Mouse (Mus musculus) lung, adult 2 months (tissue): Measurements from ENCODE around the gene Zfp605. TPM values are rescaled to one million over a fixed set of nuclear protein-coding genes. Genes with fewer than 3 reads are reported as not detected.
"Not testable (repeated sequence)": the region's sequence is repeated elsewhere in the genome, so short reads cannot be mapped to it uniquely, and the experiment has no call there.

Experiments used
- DNase-seq: peaks from one replicate; pipeline ENCODE4 v3.0.0; 2022
- H3K4me1 ChIP-seq: fragments of 200-500 bp; 2 replicates; pipeline ENCODE4 v1.6.1; 2011; ENCODE audit warnings: low read length; ENCODE audit not compliant: control insufficient read depth, insufficient read depth
- H3K4me3 ChIP-seq: fragments of 200-500 bp; replicated peaks from 2 replicates; pipeline ENCODE3; 2011; ENCODE audit warnings: low read depth, mild to moderate bottlenecking, control low read depth, low read length; ENCODE audit errors: extremely low read depth
- CTCF ChIP-seq: fragments of 200-500 bp; IDR thresholded peaks from 2 replicates; pipeline ENCODE4 v1.5.1; 2011; ENCODE audit warnings: mild to moderate bottlenecking, low read length, control low read depth; ENCODE audit not compliant: insufficient read depth
- POLR2A ChIP-seq: fragments of 200-500 bp; IDR thresholded peaks from 2 replicates; pipeline ENCODE4 v1.6.1; 2011; ENCODE audit warnings: low read depth, mild to moderate bottlenecking, control low read depth, low read length, borderline replicate concordance; ENCODE audit errors: extremely low read depth
- WGBS: fragments of 180-500 bp; shearing (Covaris S2); methylation state at CpG from one replicate; pipeline ENCODE4 v1.1.7; 2018; 5-methylcytosine and 5-hydroxymethylcytosine counted together
- polyA plus RNA-seq: library from polyadenylated mRNA; depleted of rRNA; stranded (reverse); fragments of >200 nt; gene quantifications from 2 replicates; pipeline ENCODE4 v1.2.3, GENCODE M21; 2012; rRNA removed

Zfp605 gene
- polyA plus RNA-seq, result 0.48 and 0.56 TPM in 2 replicates

DNA sequence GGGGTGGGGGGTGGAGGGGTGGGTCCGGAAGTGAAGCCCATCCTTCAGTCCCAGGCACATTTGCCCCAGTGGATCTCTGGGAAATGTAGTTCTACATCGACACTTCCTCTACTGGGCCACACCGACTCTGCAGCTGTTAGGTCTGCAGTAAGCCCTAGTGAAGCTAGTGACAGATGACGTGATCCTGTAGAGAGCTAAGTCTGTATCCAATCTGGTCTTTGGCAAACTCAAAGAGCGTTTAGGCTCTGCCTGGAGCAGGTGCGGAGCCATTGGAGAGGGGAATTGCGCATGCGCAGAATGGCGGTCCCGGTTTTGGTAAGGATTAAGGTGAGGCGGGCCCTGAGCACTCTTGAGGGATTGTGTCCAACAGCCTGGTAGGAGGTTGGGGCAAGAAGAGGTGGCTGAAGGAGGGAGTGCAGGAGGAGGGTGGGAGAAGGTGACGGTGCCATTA, at the start of gene Zfp605:
Gene Zfp605 (plus strand): TSS at position 102 of the 451 bp plus-strand sequence.
- H3K4me3 ChIP-seq, result peak within 1 kb of the TSS; percentile 76
- TF ChIP-seq POLR2A (peak; percentile 19; the same call in 1 of the 2 replicates), CTCF (no peak)
- H3K4me1 ChIP-seq, result peaks cover 3% of the 10 kb centered on the region; the same call in 1 of the 2 replicates
- DNase-seq, result peak; percentile 93
- under 1% methylated on average over 12 of the region's 12 CpGs for WGBS

DNA sequence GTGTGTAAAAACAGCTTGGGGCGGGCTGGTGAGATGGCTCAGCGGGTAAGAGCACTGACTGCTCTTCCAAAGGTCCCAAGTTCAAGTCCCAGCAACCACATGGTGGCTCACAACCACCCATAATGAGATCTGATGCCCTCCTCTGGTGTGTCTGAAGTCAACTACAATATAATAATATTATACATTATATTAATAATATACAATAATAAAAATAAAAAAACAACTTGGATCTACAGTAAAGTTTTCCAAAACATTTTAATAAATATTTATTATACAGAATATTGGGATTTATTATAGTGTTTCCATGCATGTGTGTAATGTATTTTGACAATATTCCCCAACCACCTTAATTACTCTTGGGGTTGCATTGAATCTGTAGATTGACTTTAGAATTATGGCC, 37.5 kb upstream of the Zfp605 start, which contains the start of gene Gm17655:
Gene Gm17655 (minus strand): TSS at position 101 of the 400 bp plus-strand sequence.
- 71% methylated on average over 2 of the region's 2 CpGs for WGBS
- not testable (repeated sequence) for DNase-seq, H3K4me1 ChIP-seq, H3K4me3 ChIP-seq

DNA sequence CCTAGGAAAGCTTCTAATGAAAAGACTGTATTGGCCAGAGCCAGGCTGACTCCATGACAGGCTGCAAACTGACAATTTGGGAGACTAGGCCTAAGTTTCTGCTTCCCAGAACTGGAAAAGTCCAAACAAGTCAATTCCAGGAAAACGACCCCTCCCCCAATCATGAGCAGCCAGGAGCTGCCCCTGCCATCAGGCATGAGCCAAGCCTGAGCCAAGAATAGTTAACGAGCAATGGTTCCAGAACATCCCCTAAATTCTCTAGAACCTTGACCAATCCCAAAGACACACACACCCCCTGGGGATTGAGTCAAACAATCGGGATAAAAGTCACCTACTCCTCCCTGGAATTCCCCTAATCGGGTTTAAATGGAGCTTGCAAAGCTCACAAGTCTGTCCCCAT, 26.9 kb upstream of the Zfp605 start:
- Histone ChIP-seq H3K4me1 (no peaks in the 10 kb centered on the region), H3K4me3 (no peak overlapping the region)
- TF ChIP-seq POLR2A, result no peak
- no peak for TF ChIP-seq CTCF
- WGBS, result 77% methylated on average over 4 of the region's 4 CpGs
- no peak for DNase-seq

DNA sequence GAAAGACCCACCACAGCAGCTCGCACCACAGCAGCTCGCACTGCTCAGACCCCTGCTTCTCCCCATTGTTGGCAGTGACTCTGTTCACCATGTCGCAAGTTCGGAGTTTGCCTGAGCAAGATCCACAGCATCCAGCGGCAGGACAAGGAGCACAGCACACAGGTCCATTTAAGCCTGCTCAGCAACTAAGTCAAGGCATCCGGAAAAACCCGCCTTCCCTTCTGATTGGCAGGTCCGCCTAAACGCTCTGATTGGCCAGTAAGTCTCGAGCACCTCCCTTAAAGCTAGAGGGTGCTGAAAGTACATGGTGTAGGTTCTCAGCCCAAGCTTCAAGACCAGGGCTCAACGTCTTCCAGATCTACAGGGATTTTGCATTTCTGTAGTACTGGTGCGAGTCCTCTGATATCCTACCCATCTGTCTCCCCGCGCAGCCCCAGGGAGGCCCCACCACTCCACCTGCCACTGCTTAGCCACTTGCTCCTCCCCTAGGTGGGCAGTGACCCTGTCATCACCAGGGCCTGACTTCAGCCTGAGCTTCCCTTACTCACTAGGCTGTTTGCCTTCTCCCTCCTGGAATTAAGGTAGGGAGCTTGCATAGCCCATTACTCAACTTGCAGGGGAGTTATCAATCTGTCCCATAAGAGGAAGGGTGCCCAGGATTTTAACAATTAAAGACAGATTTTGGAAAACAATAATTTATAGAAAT, 23.6 kb upstream of the Zfp605 start:
- no peak for TF ChIP-seq CTCF
- no peak for TF ChIP-seq POLR2A
- Histone ChIP-seq H3K4me1 (no peaks in the 10 kb centered on the region), H3K4me3 (no peak overlapping the region)
- 38% methylated on average over 14 of the region's 14 CpGs for WGBS
- DNase-seq, result no peak

DNA sequence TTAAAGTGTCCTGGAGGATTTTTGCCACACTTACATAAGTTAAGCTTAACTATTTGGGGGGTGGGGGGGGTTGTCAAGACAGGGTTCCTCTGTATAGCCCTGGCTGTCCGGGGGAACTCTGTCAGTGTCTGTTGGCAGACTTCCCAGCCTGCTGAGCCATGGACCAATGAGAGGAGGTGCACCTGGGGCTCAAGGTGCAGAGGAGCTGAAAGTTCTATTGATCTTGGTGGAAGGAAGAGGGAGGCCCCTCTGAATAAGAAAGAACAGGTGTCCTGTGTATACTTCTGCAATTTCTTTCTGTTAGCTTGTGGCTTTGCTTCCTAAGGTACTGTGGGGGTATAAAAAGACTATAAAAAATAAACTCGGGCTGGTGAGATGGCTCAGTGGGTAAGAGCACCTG, 18.3 kb upstream of the Zfp605 start:
- no peak for TF ChIP-seq CTCF
- no peak for TF ChIP-seq POLR2A
- no peak overlapping the region for H3K4me3 ChIP-seq
- DNase-seq, result no peak
- no peaks in the 10 kb centered on the region for H3K4me1 ChIP-seq
- WGBS, result 50% methylated on average over 2 of the region's 2 CpGs

DNA sequence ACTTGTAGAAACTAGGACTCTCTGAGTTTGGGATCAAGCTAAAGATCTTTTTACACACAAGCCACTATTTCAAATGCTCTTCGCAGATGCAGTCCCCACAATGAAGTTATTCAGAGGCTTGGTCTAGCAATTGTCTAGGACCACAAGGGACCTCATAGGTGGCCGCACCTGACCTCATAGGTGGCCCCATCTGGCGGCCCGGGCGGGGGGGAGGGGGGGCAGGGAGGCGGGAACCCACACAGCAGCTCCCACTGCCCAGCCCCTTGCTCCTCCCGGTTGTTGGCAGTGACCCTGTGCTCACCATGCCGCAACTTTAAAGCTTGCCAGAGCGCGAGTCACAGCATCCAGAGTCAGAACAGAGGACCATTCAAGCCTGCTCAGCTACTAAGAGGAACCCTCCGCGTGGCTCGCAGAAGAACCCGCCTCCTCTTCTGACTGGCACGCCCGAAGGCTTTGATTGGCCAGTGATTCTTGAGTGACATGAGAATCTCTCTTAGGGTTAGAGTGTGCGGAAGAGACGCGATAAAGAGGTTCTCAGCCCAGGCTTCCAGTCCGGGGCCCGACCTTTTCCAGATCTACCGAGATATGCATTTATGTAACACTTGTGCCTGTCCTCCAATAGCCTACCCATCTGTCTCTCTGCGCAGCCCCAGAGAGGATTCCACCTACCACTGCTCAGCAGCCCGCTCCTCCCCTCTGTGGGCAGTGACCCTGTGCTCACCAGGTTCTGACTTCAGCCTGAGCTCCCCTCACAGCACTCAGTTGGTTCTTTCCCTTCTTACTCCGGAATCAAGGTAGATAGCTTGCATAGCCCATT, 15.7 kb upstream of the Zfp605 start, which contains the start of gene Gm35315:
Gene Gm35315 (minus strand): TSS at position 391 of the 817 bp plus-strand sequence.
- TF ChIP-seq CTCF (no peak), POLR2A (peak; percentile 70; the same call in 1 of the 2 replicates)
- H3K4me3 ChIP-seq, result peak within 1 kb of the TSS; percentile 59
- H3K4me1 ChIP-seq, result 0 out of 2 replicates have a peak, but pooled peaks cover 2% of the 10 kb centered on the region
- WGBS, result 2% methylated on average over 25 of the region's 25 CpGs
- peak; percentile 84 for DNase-seq

DNA sequence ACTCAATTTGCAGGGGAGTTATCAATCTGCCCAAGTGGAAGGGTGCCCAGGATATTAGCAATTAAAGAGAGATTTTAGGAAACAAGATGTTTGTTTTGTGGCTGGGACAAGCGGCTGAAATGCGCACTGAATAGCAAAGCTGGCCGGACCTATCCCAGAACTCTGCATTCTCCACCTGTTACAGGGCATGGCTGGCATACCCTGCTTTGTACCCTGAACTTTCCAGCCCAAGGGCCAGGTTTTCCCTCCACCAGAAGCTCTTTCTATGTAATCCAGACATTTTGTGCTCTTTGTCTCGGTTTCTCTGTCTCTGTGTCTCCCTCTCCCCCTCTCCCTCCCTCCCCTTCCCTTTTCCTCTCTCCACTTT, 15.1 kb upstream of the Zfp605 start:
- DNase-seq, result no peak
- WGBS, result 2% methylated on average over 4 of the region's 4 CpGs
- H3K4me3 ChIP-seq, result peak overlapping the region; percentile 59
- TF ChIP-seq POLR2A (no peak), CTCF (no peak)
- H3K4me1 ChIP-seq, result 0 out of 2 replicates have a peak, but pooled peaks cover 2% of the 10 kb centered on the region

DNA sequence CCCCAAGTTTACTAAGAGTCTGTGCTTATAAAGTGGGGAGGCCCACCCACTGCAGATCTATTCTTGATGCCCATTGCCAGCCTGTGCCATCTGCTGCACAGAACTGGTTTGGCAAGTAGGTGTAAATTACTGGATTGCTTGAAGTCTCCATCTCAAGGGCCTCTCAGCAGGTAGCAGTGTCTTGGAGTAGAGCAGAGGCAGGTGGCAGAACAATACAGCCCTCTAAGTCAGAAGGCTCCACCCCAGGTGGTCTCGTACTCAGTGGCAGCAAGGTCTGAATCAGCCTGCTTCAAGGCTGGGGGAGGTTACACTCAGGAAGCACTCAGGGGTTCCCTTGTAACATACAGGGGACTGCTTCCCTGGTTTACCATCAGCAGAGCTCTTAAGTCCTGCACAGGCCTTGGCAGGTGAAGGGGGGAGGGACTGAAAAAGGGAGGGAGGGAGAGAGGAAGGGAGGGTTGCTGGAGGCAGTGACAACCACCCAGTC, 10.9 kb upstream of the Zfp605 start:
- WGBS, result 60% methylated on average over 1 of the region's 1 CpGs
- DNase-seq, result peak; percentile 40
- H3K4me3 ChIP-seq, result no peak overlapping the region
- H3K4me1 ChIP-seq, result peaks cover 15% of the 10 kb centered on the region
- TF ChIP-seq POLR2A (no peak), CTCF (no peak)
